Mouse (Mus musculus): ENCODE measurements around the gene Cul9. TPM values are rescaled to one million over a fixed set of nuclear protein-coding genes. Genes with fewer than 3 reads are reported as not detected.

Cul9 gene
- polyA plus RNA-seq (2012; rRNA removed), result 8.6 and 9.6 TPM in 2 replicates

GRCm38 (mm10) chr17:46545813-46546564 is at the start of gene Cul9:
Gene Cul9 (minus strand): TSS chr17:46546388.

GRCm38 (mm10) chr17:46555673-46556583 is 9.7 kb upstream of the Cul9 start, which contains the start of gene Srf:
Gene Srf (minus strand): TSS chr17:46556175.

GRCm38 (mm10) chr17:46496623-46497434 is 49.4 kb downstream of the Cul9 start, which contains the start of gene Dnph1:
Gene Dnph1 (plus strand): TSS chr17:46496711.

GRCm38 (mm10) chr17:46487431-46487830 is 58.8 kb downstream of the Cul9 start, which contains the start of gene Ttbk1:
Gene Ttbk1 (minus strand): TSS chr17:46487675.

Other genes with a start within 250 kb of the Cul9 start
- 8.6 and 10.5 TPM in 2 replicates for gene Dlk2, start 249.0 kb downstream of the Cul9 start, polyA plus RNA-seq (2012; rRNA removed)
- 15.6 and 18.3 TPM in 2 replicates for gene Abcc10, start 218.0 kb downstream of the Cul9 start, polyA plus RNA-seq (2012; rRNA removed)
- gene Zfp318, start 162.7 kb downstream of the Cul9 start, polyA plus RNA-seq (2012; rRNA removed), result 1.2 and 1.3 TPM in 2 replicates
- gene Crip3, start 117.5 kb downstream of the Cul9 start, polyA plus RNA-seq (2012; rRNA removed), result 0.63 and 1.9 TPM in 2 replicates
- gene Slc22a7, start 107.9 kb downstream of the Cul9 start, polyA plus RNA-seq (2012; rRNA removed), result not detected in 2 replicates
- 0.13 and 0.16 TPM in 2 replicates for gene Ttbk1, start 58.7 kb downstream of the Cul9 start, polyA plus RNA-seq (2012; rRNA removed)
- gene Dnph1, start 49.7 kb downstream of the Cul9 start, polyA plus RNA-seq (2012; rRNA removed), result 5.5 TPM in 2 replicates
- gene Srf, start 9.8 kb upstream of the Cul9 start, polyA plus RNA-seq (2012; rRNA removed), result 115 and 152 TPM in 2 replicates
- 9.8 and 11.4 TPM in 2 replicates for gene Ptk7, start 83.1 kb upstream of the Cul9 start, polyA plus RNA-seq (2012; rRNA removed)
- gene Klc4, start 99.6 kb upstream of the Cul9 start, polyA plus RNA-seq (2012; rRNA removed), result 25.6 and 26.9 TPM in 2 replicates
- gene Mrpl2, start 99.8 kb upstream of the Cul9 start, polyA plus RNA-seq (2012; rRNA removed), result 82.3 and 134 TPM in 2 replicates
- gene Cul7, start 103.9 kb upstream of the Cul9 start, polyA plus RNA-seq (2012; rRNA removed), result 10.3 and 11.6 TPM in 2 replicates
- gene Rrp36, start 128.0 kb upstream of the Cul9 start, polyA plus RNA-seq (2012; rRNA removed), result 12.3 and 13.9 TPM in 2 replicates
- gene Mea1, start 132.4 kb upstream of the Cul9 start, polyA plus RNA-seq (2012; rRNA removed), result 38.3 and 46.0 TPM in 2 replicates
- 43.7 and 44.0 TPM in 2 replicates for gene Klhdc3, start 134.5 kb upstream of the Cul9 start, polyA plus RNA-seq (2012; rRNA removed)
- gene Ppp2r5d, start 158.7 kb upstream of the Cul9 start, polyA plus RNA-seq (2012; rRNA removed), result 24.8 and 25.1 TPM in 2 replicates
- gene Pex6, start 165.1 kb upstream of the Cul9 start, polyA plus RNA-seq (2012; rRNA removed), result 36.4 and 50.9 TPM in 2 replicates
- 5.5 and 6.4 TPM in 2 replicates for gene Gnmt, start 182.8 kb upstream of the Cul9 start, polyA plus RNA-seq (2012; rRNA removed)
- 21.6 and 22.8 TPM in 2 replicates for gene Cnpy3, start 205.8 kb upstream of the Cul9 start, polyA plus RNA-seq (2012; rRNA removed)
- not detected in 2 replicates for gene Ptcra, start 217.3 kb upstream of the Cul9 start, polyA plus RNA-seq (2012; rRNA removed)
- 72.5 and 98.8 TPM in 2 replicates for gene 2310039H08Rik, start 226.2 kb upstream of the Cul9 start, polyA plus RNA-seq (2012; rRNA removed)
- 4.9 and 6.2 TPM in 2 replicates for gene Rpl7l1, start 236.3 kb upstream of the Cul9 start, polyA plus RNA-seq (2012; rRNA removed)